Mouse (Mus musculus) stomach, embryonic 15.5 days (tissue): ENCODE data around the gene Safb2. TPM values are rescaled to one million over a fixed set of nuclear protein-coding genes. Genes with fewer than 3 reads are reported as not detected.

Experiments used
- polyA plus RNA-seq: library from polyadenylated mRNA; unstranded; fragments of >200 nt; fragmentation: Nextera tagmentation; extraction: Ambion mirVana; gene quantifications from 2 replicates; pipeline ENCODE4 v1.2.1, GENCODE M21; 2015

Gene Safb2
- polyA plus RNA-seq, 1 experiment from 2014 or later = 82.7 TPM

Other genes with a start within 250 kb of the Safb2 start
- 71.8 and 81.2 TPM in 2 replicates for gene Ptprs, start 108.1 kb downstream of the Safb2 start, polyA plus RNA-seq
- not detected in 2 replicates for gene Znrf4, start 72.2 kb downstream of the Safb2 start, polyA plus RNA-seq
- gene Gm20219, start 30.2 kb downstream of the Safb2 start, polyA plus RNA-seq = 9.5 and 10.7 TPM in 2 replicates
- 95.8 and 106 TPM in 2 replicates for gene Safb, start 240 bp upstream of the Safb2 start, polyA plus RNA-seq
- 230 and 238 TPM in 2 replicates for gene 2410015M20Rik, start 25.2 kb upstream of the Safb2 start, polyA plus RNA-seq
- 1,749 and 1,789 TPM in 2 replicates for gene Rpl36, start 28.8 kb upstream of the Safb2 start, polyA plus RNA-seq
- gene Lonp1, start 42.3 kb upstream of the Safb2 start, polyA plus RNA-seq = 59.1 and 59.2 TPM in 2 replicates
- 0.30 and 0.48 TPM in 2 replicates for gene Catsperd, start 43.6 kb upstream of the Safb2 start, polyA plus RNA-seq
- gene Ranbp3, start 88.7 kb upstream of the Safb2 start, polyA plus RNA-seq = 75.9 and 81.6 TPM in 2 replicates
- 437 and 463 TPM in 2 replicates for gene Ndufa11, start 133.2 kb upstream of the Safb2 start, polyA plus RNA-seq
- 16.9 and 21.5 TPM in 2 replicates for gene Vmac, start 133.4 kb upstream of the Safb2 start, polyA plus RNA-seq
- gene Nrtn, start 172.9 kb upstream of the Safb2 start, polyA plus RNA-seq = 13.3 and 14.7 TPM in 2 replicates
- 40.1 and 48.2 TPM in 2 replicates for gene Dus3l, start 180.2 kb upstream of the Safb2 start, polyA plus RNA-seq
- 1.3 and 1.4 TPM in 2 replicates for gene Prr22, start 185.7 kb upstream of the Safb2 start, polyA plus RNA-seq
- gene Rfx2, start 246.4 kb upstream of the Safb2 start, polyA plus RNA-seq = 6.1 and 6.6 TPM in 2 replicates